ENCODE assay signal across 10 mouse cellular contexts in genomic region chr9:57834629-57835417, GRCm38 (mm10). TPM values are rescaled to one million over a fixed set of nuclear protein-coding genes. Genes with fewer than 3 reads are reported as not detected.
DNase-seq lines count a peak whose midpoint lies in the region; ATAC-seq and TF ChIP-seq lines count a peak whose summit lies in the region.
"Had no signal": no experiment of that assay in that cellular context is flagged by ENCODE, and none has a peak within 500 bp of the region (broad histone marks: within the 10 kb centered on the region; RNA-seq: fewer than 3 reads in every experiment).

No protein-coding gene starts in this region.

- no peak for TF ChIP-seq EP300 in stomach, postnatal 0 days (optimal IDR thresholded peaks at IDR 0.05)

- WGBS in thymus, adult 2 months: 71% methylated on average over 11 of the region's 11 CpGs
- WGBS in liver, embryonic 13.5 days (ENCODE audit: insufficient replicate concordance): 61% methylated on average over 11 of the region's 11 CpGs
- WGBS in stomach, postnatal 0 days: 36% methylated on average over 11 of the region's 11 CpGs

- H3K4me1 ChIP-seq in thymus, adult 2 months (replicated peaks; ENCODE audit: control insufficient read depth, insufficient read depth, low read length): peaks cover 33% of the 10 kb centered on the region
- H3K4me1 ChIP-seq in liver, embryonic 13.5 days (replicated peaks): peaks cover 83% of the 10 kb centered on the region
- H3K4me1 ChIP-seq in stomach, postnatal 0 days (replicated peaks; ENCODE audit: control insufficient read depth, insufficient read depth): peaks cover 7% of the 10 kb centered on the region

- DNase-seq in CD4-positive, CD25-positive, alpha-beta regulatory T cell, adult 2 months (ENCODE audit: low read depth, low spot score): peak; percentile 20
- peak; percentile 36 for DNase-seq in thymus, postnatal 25 days
- no peak for DNase-seq in thymus, adult 2 months
- no peak for DNase-seq in liver, embryonic 13.5 days
- no peak for DNase-seq in stomach, postnatal 0 days (ENCODE audit: low spot score)
- DNase-seq in layer of hippocampus, postnatal 14 days (ENCODE audit: low spot score in 2 of 2): no peak
- no peak for DNase-seq in lung, postnatal 25 days (ENCODE audit: low spot score)
- DNase-seq: gastrocnemius, postnatal 14 days; retina, postnatal 1 day had no signal

- H3K27me3 ChIP-seq in thymus, adult 2 months (ENCODE audit: control insufficient read depth, insufficient read depth, low read length): no peaks in the 10 kb centered on the region
- H3K27me3 ChIP-seq in liver, embryonic 13.5 days: no peaks in the 10 kb centered on the region
- H3K27me3 ChIP-seq in stomach, postnatal 0 days (ENCODE audit: control insufficient read depth, insufficient read depth, low read length): no peaks in the 10 kb centered on the region

- no peak for TF ChIP-seq POLR2A in thymus, adult 2 months (IDR thresholded peaks at IDR 0.05; ENCODE audit: control insufficient read depth, extremely low read depth, insufficient read depth, low read length, poor library complexity)

- peak overlapping the region; percentile 90 for H3K4me2 ChIP-seq in liver, embryonic 13.5 days
- 0 out of 2 replicates have a peak overlapping the region, but pooled peaks have one; percentile 8 for H3K4me2 ChIP-seq in stomach, postnatal 0 days (replicated peaks; ENCODE audit: low read depth)

- ATAC-seq in CD4-positive, CD25-positive, alpha-beta regulatory T cell, adult 4 months: no peak
- ATAC-seq in liver, embryonic 13.5 days (ENCODE audit: low read depth): no peak
- no peak for ATAC-seq in stomach, postnatal 0 days (ENCODE audit: low FRiP score, low TSS enrichment)

- H3K27ac ChIP-seq in thymus, adult 2 months (ENCODE audit: control insufficient read depth, insufficient read depth, low read length): no peak overlapping the region
- no peak overlapping the region for H3K27ac ChIP-seq in liver, embryonic 13.5 days
- H3K27ac ChIP-seq in stomach, postnatal 0 days (replicated peaks): no peak overlapping the region

- H3K4me3 ChIP-seq in thymus, adult 2 months (ENCODE audit: control insufficient read depth, insufficient read depth, low read length): no peak overlapping the region
- peak overlapping the region; percentile 94 for H3K4me3 ChIP-seq in liver, embryonic 13.5 days (replicated peaks)
- H3K4me3 ChIP-seq in stomach, postnatal 0 days (ENCODE audit: low read depth, low read length): no peak overlapping the region

- TF ChIP-seq CTCF in thymus, adult 2 months (IDR thresholded peaks at IDR 0.05; ENCODE audit: borderline replicate concordance, control insufficient read depth, extremely low read depth, insufficient read depth, low read length, poor library complexity): no peak
- no peak for TF ChIP-seq CTCF in stomach, postnatal 0 days (IDR thresholded peaks at IDR 0.05; ENCODE audit: low read depth)

- H3K9me3 ChIP-seq in liver, embryonic 13.5 days (replicated peaks): no peaks in the 10 kb centered on the region
- H3K9me3 ChIP-seq in stomach, postnatal 0 days (ENCODE audit: control insufficient read depth, low read length): no peaks in the 10 kb centered on the region

- H3K9ac ChIP-seq in liver, embryonic 13.5 days: peak overlapping the region; percentile 7; the same call in 1 of the 2 replicates
- H3K9ac ChIP-seq in stomach, postnatal 0 days (ENCODE audit: low read length): no peak overlapping the region

- H3K36me3 ChIP-seq in thymus, adult 2 months (ENCODE audit: control insufficient read depth, insufficient read depth, low read length): 0 out of 2 replicates have a peak, but pooled peaks cover 6% of the 10 kb centered on the region
- H3K36me3 ChIP-seq in liver, embryonic 13.5 days: peaks cover 7% of the 10 kb centered on the region
- no peaks in the 10 kb centered on the region for H3K36me3 ChIP-seq in stomach, postnatal 0 days (ENCODE audit: control insufficient read depth, insufficient read depth, low read length)

RNA-seq across cellular contexts. Expression of gene Arid3b, which starts 1.8 kb away (rescaled TPM):
- polyA plus RNA-seq in CD4-positive, CD25-positive, alpha-beta regulatory T cell, adult 4 months (2017; shearing (Covaris generic)): 10 to 100 TPM; 25.2 to 35.4 TPM
- 68.0 and 70.3 TPM in 2 replicates for polyA plus RNA-seq in thymus, adult 2 months (2012; rRNA removed)
- 9.7 and 11.7 TPM in 2 replicates for polyA plus RNA-seq in liver, embryonic 13.5 days (2015; fragmentation: Nextera tagmentation; extraction: Ambion mirVana)
- 2.3 and 3.0 TPM in 2 replicates for polyA plus RNA-seq in stomach, postnatal 0 days (2015; fragmentation: Nextera tagmentation; extraction: Ambion mirVana)
- total RNA-seq in layer of hippocampus, postnatal 14 days (2021): 1 to 10 TPM; 7.0 to 8.9 TPM

Comparison
In these comparisons a context has a peak if more than half of its experiments do, and no peak if none do; other contexts are left out.
1. DNase-seq: peak in CD4-positive, CD25-positive, alpha-beta regulatory T cell, adult 2 months (single experiment) and thymus, postnatal 25 days (single experiment); none in thymus, adult 2 months (single experiment), liver, embryonic 13.5 days (single experiment), stomach, postnatal 0 days (single experiment), layer of hippocampus, postnatal 14 days (0 of 2) and lung, postnatal 25 days (single experiment).